Mouse (Mus musculus) intestine, postnatal 0 days (tissue): ENCODE results near the gene Bcr. TPM values are rescaled to one million over a fixed set of nuclear protein-coding genes. Genes with fewer than 3 reads are reported as not detected.

ENCODE experiments used
- ATAC-seq: fragments of 200-750 bp; cut with Nextera tagmentation; 2 replicates; pipeline ENCODE4 v1.8.0; 2017; ENCODE audit warnings: mild to moderate bottlenecking, moderate TSS enrichment, moderate library complexity
- H3K27ac ChIP-seq: fragments of 300-500 bp; sonication (generic); 2 replicates; pipeline ENCODE4 v1.5.1; 2014; ENCODE audit warnings: mild to moderate bottlenecking, low read depth, low read length, moderate library complexity
- H3K27me3 ChIP-seq: fragments of 300-500 bp; sonication (generic); replicated peaks from 2 replicates; pipeline ENCODE4 v1.6.1; 2014; ENCODE audit warnings: low read length, mixed read lengths; ENCODE audit not compliant: control insufficient read depth, insufficient read depth
- H3K36me3 ChIP-seq: fragments of 300-500 bp; sonication (generic); 2 replicates; pipeline ENCODE4 v1.6.1; 2014; ENCODE audit warnings: mild to moderate bottlenecking, moderate library complexity; ENCODE audit not compliant: control insufficient read depth, insufficient read depth
- H3K4me1 ChIP-seq: fragments of 300-500 bp; sonication (generic); replicated peaks from 2 replicates; pipeline ENCODE4 v1.6.1; 2014; ENCODE audit warnings: antibody characterized with exemption, low read length, mixed read lengths; ENCODE audit not compliant: control insufficient read depth, insufficient read depth
- H3K4me2 ChIP-seq: fragments of 300-500 bp; sonication (generic); replicated peaks from 2 replicates; pipeline ENCODE4 v1.6.1; 2014; ENCODE audit warnings: low read depth, mild to moderate bottlenecking, moderate library complexity
- H3K4me3 ChIP-seq: fragments of 300-500 bp; sonication (generic); 2 replicates; pipeline ENCODE4 v1.5.1; 2014; ENCODE audit warnings: low read depth, low read length
- H3K9ac ChIP-seq: fragments of 300-500 bp; sonication (generic); 2 replicates; pipeline ENCODE4 v1.6.1; 2014; ENCODE audit warnings: mild to moderate bottlenecking, low read depth, low read length
- H3K9me3 ChIP-seq: fragments of 300-500 bp; sonication (generic); 2 replicates; pipeline ENCODE4 v1.6.1; 2016; ENCODE audit warnings: mixed run types; ENCODE audit not compliant: control insufficient read depth
- CTCF ChIP-seq: sonication (generic); IDR thresholded peaks from 2 replicates; pipeline ENCODE4 v1.5.1; 2016; ENCODE audit warnings: low read depth, mild to moderate bottlenecking, control low read depth, antibody characterized with exemption, moderate library complexity
- WGBS: fragments of 180-500 bp; shearing (Covaris S2); extraction: QIAGEN DNeasy Blood & Tissue Kit; methylation state at CpG from one replicate; pipeline ENCODE4 v1.1.7; 2014; 5-methylcytosine and 5-hydroxymethylcytosine counted together
- polyA plus RNA-seq: library from polyadenylated mRNA; unstranded; fragments of >200 nt; fragmentation: Nextera tagmentation; extraction: Ambion mirVana; gene quantifications from 2 replicates; pipeline ENCODE4 v1.2.1, GENCODE M21; 2015

Gene Bcr
- polyA plus RNA-seq, 1 experiment from 2014 or later = 26.7 TPM

DNA sequence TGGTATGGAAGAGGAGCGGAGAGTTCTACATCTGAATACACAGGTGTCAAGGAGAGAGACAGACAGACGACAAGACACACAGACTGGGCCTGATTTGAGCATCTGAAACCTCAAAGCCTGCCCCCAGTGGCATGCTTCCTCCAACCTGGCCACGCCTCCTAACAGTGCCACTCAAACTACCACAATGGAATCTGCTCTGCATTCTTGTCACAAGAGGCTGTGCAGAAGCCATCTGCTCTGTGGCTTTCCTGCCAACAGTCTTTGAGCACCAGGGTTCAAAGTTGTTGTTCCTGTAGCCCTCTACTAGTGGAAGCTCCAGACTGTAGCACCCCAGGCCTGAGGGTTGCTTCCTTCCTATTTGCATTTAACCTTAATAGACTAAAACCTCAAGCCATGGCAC, 76.8 kb downstream of the Bcr start:
- Histone ChIP-seq H3K4me3 (no peak overlapping the region), H3K4me1 (0 out of 2 replicates have a peak, but pooled peaks cover under 1% of the 10 kb centered on the region), H3K27ac (no peak overlapping the region), H3K36me3 (peaks cover 51% of the 10 kb centered on the region), H3K27me3 (no peaks in the 10 kb centered on the region), H3K4me2 (no peak overlapping the region), H3K9me3 (no peaks in the 10 kb centered on the region), H3K9ac (no peak overlapping the region)
- no peak for ATAC-seq
- WGBS = 75% methylated on average over 3 of the region's 3 CpGs
- TF ChIP-seq CTCF = peak; percentile 31

DNA sequence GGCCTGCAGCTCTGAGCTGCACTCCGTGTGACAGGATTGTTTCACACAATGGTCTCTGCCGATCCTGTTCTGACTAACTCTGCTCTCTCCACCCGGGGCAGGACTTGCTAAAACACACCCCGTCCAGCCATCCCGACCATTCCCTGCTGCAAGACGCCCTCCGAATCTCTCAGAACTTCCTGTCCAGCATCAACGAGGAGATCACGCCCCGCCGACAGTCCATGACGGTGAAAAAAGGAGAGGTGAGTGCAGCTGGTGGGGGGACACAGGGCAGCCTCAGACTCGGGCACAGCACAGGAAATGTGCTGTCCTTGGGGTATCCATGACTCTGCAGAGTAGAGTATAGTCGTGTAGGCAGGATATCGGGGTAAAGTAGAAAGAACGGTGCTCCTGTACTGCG, 84.8 kb downstream of the Bcr start:
- no peak for ATAC-seq
- Histone ChIP-seq H3K27ac (no peak overlapping the region), H3K9me3 (no peaks in the 10 kb centered on the region), H3K4me3 (no peak overlapping the region), H3K36me3 (peaks cover 74% of the 10 kb centered on the region), H3K4me2 (no peak overlapping the region), H3K9ac (no peak overlapping the region), H3K4me1 (no peaks in the 10 kb centered on the region), H3K27me3 (no peaks in the 10 kb centered on the region)
- WGBS = 78% methylated on average over 17 of the region's 17 CpGs
- TF ChIP-seq CTCF = no peak

GRCm38 (mm10) chr10:75146001-75146400, 85.6 kb downstream of the Bcr start:
- Histone ChIP-seq H3K27me3 (no peaks in the 10 kb centered on the region), H3K9me3 (no peaks in the 10 kb centered on the region), H3K4me3 (no peak overlapping the region), H3K9ac (no peak overlapping the region), H3K4me1 (no peaks in the 10 kb centered on the region), H3K36me3 (peaks cover 72% of the 10 kb centered on the region), H3K4me2 (no peak overlapping the region), H3K27ac (no peak overlapping the region)
- TF ChIP-seq CTCF = no peak
- no peak for ATAC-seq
- 95% methylated on average over 4 of the region's 4 CpGs for WGBS

- Histone ChIP-seq H3K9me3 (no peaks in the 10 kb centered on the region), H3K27ac (no peak overlapping the region), H3K27me3 (no peaks in the 10 kb centered on the region), H3K4me3 (no peak overlapping the region), H3K36me3 (peaks cover 71% of the 10 kb centered on the region), H3K4me2 (no peak overlapping the region), H3K4me1 (no peaks in the 10 kb centered on the region), H3K9ac (no peak overlapping the region)
- no peak for ATAC-seq
- WGBS = 82% methylated on average over 10 of the region's 10 CpGs
- TF ChIP-seq CTCF = no peak
Observed at GRCm38 (mm10) chr10:75146619-75147018, 86.2 kb downstream of the Bcr start.

GRCm38 (mm10) chr10:75148295-75148694, 87.9 kb downstream of the Bcr start:
- peaks cover 66% of the 10 kb centered on the region for H3K36me3 ChIP-seq
- H3K9ac ChIP-seq = no peak overlapping the region
- no peak for TF ChIP-seq CTCF
- H3K4me3 ChIP-seq = no peak overlapping the region
- no peaks in the 10 kb centered on the region for H3K4me1 ChIP-seq
- no peaks in the 10 kb centered on the region for H3K9me3 ChIP-seq
- H3K4me2 ChIP-seq = no peak overlapping the region
- H3K27me3 ChIP-seq = no peaks in the 10 kb centered on the region
- 54% methylated on average over 6 of the region's 6 CpGs for WGBS
- ATAC-seq = no peak
- no peak overlapping the region for H3K27ac ChIP-seq

DNA sequence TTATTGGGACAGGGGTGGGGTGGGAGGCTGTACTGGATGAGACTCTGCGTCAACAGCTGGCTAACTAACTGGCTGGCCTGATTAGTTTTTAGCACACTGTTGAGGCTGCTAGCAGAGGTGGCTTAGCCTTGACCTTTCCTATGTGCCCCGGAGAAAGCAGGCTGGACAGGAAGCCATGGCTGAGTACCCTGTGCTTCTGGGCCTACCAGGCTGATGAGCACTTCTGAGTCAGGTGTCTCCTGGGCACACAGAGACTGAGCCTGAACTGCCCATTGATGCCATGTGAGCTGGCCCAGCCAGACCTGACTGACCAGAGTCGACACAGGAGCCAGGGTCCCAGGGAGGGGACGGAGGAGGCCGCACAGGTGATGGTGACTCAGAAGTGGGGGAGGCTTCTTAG, 90.0 kb downstream of the Bcr start:
- Histone ChIP-seq H3K27me3 (no peaks in the 10 kb centered on the region), H3K36me3 (peaks cover 70% of the 10 kb centered on the region), H3K4me3 (no peak overlapping the region), H3K4me2 (no peak overlapping the region), H3K4me1 (no peaks in the 10 kb centered on the region), H3K9me3 (no peaks in the 10 kb centered on the region), H3K9ac (no peak overlapping the region), H3K27ac (no peak overlapping the region; the same call in 1 of the 2 replicates)
- WGBS = 76% methylated on average over 5 of the region's 5 CpGs
- TF ChIP-seq CTCF = no peak
- ATAC-seq = no peak

GRCm38 (mm10) chr10:75151311-75151710, 90.9 kb downstream of the Bcr start:
- ATAC-seq = peak; percentile 34
- Histone ChIP-seq H3K9me3 (no peaks in the 10 kb centered on the region), H3K9ac (no peak overlapping the region), H3K27me3 (no peaks in the 10 kb centered on the region), H3K4me2 (no peak overlapping the region), H3K36me3 (peaks cover 69% of the 10 kb centered on the region), H3K27ac (no peak overlapping the region), H3K4me1 (no peaks in the 10 kb centered on the region), H3K4me3 (no peak overlapping the region)
- TF ChIP-seq CTCF = peak; percentile 97
